In the genomic region with DNA sequence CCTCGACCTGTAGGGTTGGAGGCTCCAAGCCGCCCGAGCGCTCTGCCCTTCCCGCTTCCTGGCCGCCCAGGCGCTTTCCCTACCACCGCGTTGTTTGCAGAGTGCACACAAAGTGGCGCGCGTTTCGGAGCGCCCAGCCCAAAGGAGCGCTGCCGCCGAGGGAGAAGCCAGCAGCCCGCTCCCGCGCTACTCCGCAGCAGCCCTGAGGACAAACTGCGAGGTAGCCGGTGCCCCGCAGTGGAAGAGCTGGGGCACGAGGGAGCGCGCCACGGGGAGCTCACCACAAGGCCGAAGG, we compare ENCODE assay signal across 10 mouse cellular contexts. TPM values are rescaled to one million over a fixed set of nuclear protein-coding genes. Genes with fewer than 3 reads are reported as not detected.
DNase-seq lines count a peak whose midpoint lies in the region; ATAC-seq lines count a peak whose summit lies in the region.
"Had no signal": no experiment of that assay in that cellular context is flagged by ENCODE, and none has a peak within 500 bp of the region (broad histone marks: within the 10 kb centered on the region; RNA-seq: fewer than 3 reads in every experiment).

No protein-coding gene starts in this region.

- peaks cover 67% of the 10 kb centered on the region for H3K27me3 ChIP-seq in heart, embryonic 12.5 days (replicated peaks)
- H3K27me3 ChIP-seq in hindbrain, embryonic 13.5 days: peaks cover 100% of the 10 kb centered on the region
- H3K27me3 ChIP-seq in midbrain, embryonic 14.5 days (ENCODE audit: control insufficient read depth, insufficient read depth, low read length): peaks cover 99% of the 10 kb centered on the region

- H3K9ac ChIP-seq in heart, embryonic 12.5 days: peak overlapping the region; percentile 97
- H3K9ac ChIP-seq in hindbrain, embryonic 13.5 days: peak overlapping the region; percentile 43; the same call in 1 of the 2 replicates
- no peak overlapping the region for H3K9ac ChIP-seq in midbrain, embryonic 14.5 days (replicated peaks; ENCODE audit: low read length)

- H3K4me2 ChIP-seq in heart, embryonic 12.5 days: peak overlapping the region; percentile 72
- peak overlapping the region; percentile 48 for H3K4me2 ChIP-seq in hindbrain, embryonic 13.5 days
- peak overlapping the region; percentile 37 for H3K4me2 ChIP-seq in midbrain, embryonic 14.5 days (ENCODE audit: low read length)

- ATAC-seq in heart, embryonic 12.5 days (ENCODE audit: insufficient number of reproducible peaks, low FRiP score): no peak
- ATAC-seq in hindbrain, embryonic 13.5 days (ENCODE audit: low FRiP score): no peak
- no peak for ATAC-seq in midbrain, embryonic 14.5 days (ENCODE audit: low FRiP score, low TSS enrichment)

- WGBS in heart, embryonic 12.5 days: under 1% methylated on average over 29 of the region's 29 CpGs
- 0% methylated on average over 29 of the region's 29 CpGs for WGBS in hindbrain, embryonic 13.5 days
- WGBS in midbrain, embryonic 14.5 days: under 1% methylated on average over 29 of the region's 29 CpGs

- H3K36me3 ChIP-seq in heart, embryonic 12.5 days: peaks cover 8% of the 10 kb centered on the region; the same call in 1 of the 2 replicates
- no peaks in the 10 kb centered on the region for H3K36me3 ChIP-seq in hindbrain, embryonic 13.5 days
- no peaks in the 10 kb centered on the region for H3K36me3 ChIP-seq in midbrain, embryonic 14.5 days (ENCODE audit: control insufficient read depth, insufficient read depth, low read length)

- H3K9me3 ChIP-seq in heart, embryonic 12.5 days (replicated peaks): no peaks in the 10 kb centered on the region
- H3K9me3 ChIP-seq in hindbrain, embryonic 13.5 days: no peaks in the 10 kb centered on the region
- H3K9me3 ChIP-seq in midbrain, embryonic 14.5 days (ENCODE audit: control insufficient read depth, low read length): no peaks in the 10 kb centered on the region

- peak overlapping the region; percentile 62 for H3K4me3 ChIP-seq in heart, embryonic 12.5 days
- H3K4me3 ChIP-seq in hindbrain, embryonic 13.5 days: peak overlapping the region; percentile 36
- H3K4me3 ChIP-seq in midbrain, embryonic 14.5 days (replicated peaks; ENCODE audit: low read depth, low read length): peak overlapping the region; percentile 18

- peaks cover 10% of the 10 kb centered on the region for H3K4me1 ChIP-seq in heart, embryonic 12.5 days (replicated peaks)
- peaks cover 34% of the 10 kb centered on the region for H3K4me1 ChIP-seq in hindbrain, embryonic 13.5 days (replicated peaks)
- H3K4me1 ChIP-seq in midbrain, embryonic 14.5 days (ENCODE audit: control insufficient read depth, insufficient read depth, low read length): peaks cover 8% of the 10 kb centered on the region; the same call in 1 of the 2 replicates

- DNase-seq in heart, adult 11 months: no peak
- peak; percentile 77 for DNase-seq in embryo, embryonic 9.5 days (ENCODE audit: extremely low spot score)
- peak; percentile 61 for DNase-seq in midbrain, embryonic 14.5 days
- DNase-seq in adrenal gland, postnatal 25 days: no peak
- no peak for DNase-seq in cerebellum, postnatal 25 days
- DNase-seq in layer of hippocampus, adult 9-10 months (ENCODE audit: low spot score): no peak
- DNase-seq: cerebellum, adult 9-10 months had no signal

- H3K27ac ChIP-seq in heart, embryonic 12.5 days (ENCODE audit: poor library complexity, severe bottlenecking): peak overlapping the region; percentile 98
- no peak overlapping the region for H3K27ac ChIP-seq in hindbrain, embryonic 13.5 days
- no peak overlapping the region for H3K27ac ChIP-seq in midbrain, embryonic 14.5 days (replicated peaks; ENCODE audit: low read depth, low read length)

RNA-seq across cellular contexts. Expression of gene Igf2, which starts 6.0 kb away (rescaled TPM):
- 1,315 and 1,354 TPM in 2 replicates for polyA plus RNA-seq in heart, embryonic 12.5 days (2016; fragmentation: Nextera tagmentation; extraction: Ambion mirVana)
- polyA plus RNA-seq in hindbrain, embryonic 13.5 days (2015; fragmentation: Nextera tagmentation; extraction: Ambion mirVana): 179 and 205 TPM in 2 replicates
- 19.1 and 102 TPM in 2 replicates for polyA plus RNA-seq in midbrain, embryonic 14.5 days (2014; fragmentation: Nextera tagmentation; extraction: Ambion mirVana)
- 6.7 and 7.9 TPM in 2 replicates for total RNA-seq in adrenal gland, postnatal 25 days (2021)

RNA-seq across cellular contexts. Expression of gene Gm49394, which starts 9.1 kb away (rescaled TPM):
- polyA plus RNA-seq in heart, embryonic 12.5 days (2016; fragmentation: Nextera tagmentation; extraction: Ambion mirVana): 0.04 and 0.21 TPM in 2 replicates
- not detected in 2 replicates for polyA plus RNA-seq in hindbrain, embryonic 13.5 days (2015; fragmentation: Nextera tagmentation; extraction: Ambion mirVana)
- polyA plus RNA-seq in midbrain, embryonic 14.5 days (2014; fragmentation: Nextera tagmentation; extraction: Ambion mirVana): 0.04 TPM in 1 of 2 replicates, not detected in the other
- not detected in 2 replicates for total RNA-seq in adrenal gland, postnatal 25 days (2021)
- total RNA-seq: liver, adult 2 months had no signal
- polyA plus RNA-seq: liver, adult 2 months had no signal

Comparison
In these comparisons a context has a peak if more than half of its experiments do, and no peak if none do; other contexts are left out.
1. DNase-seq: peak in embryo, embryonic 9.5 days (single experiment) and midbrain, embryonic 14.5 days (single experiment); none in heart, adult 11 months (single experiment), adrenal gland, postnatal 25 days (single experiment), cerebellum, postnatal 25 days (0 of 2) and layer of hippocampus, adult 9-10 months (single experiment).
2. Peak in every context shown above with its lines, with median percentiles within 50 percentile points of each other: H3K4me2 ChIP-seq and H3K4me3 ChIP-seq.